Mouse (Mus musculus) cerebellum, postnatal 10 days (tissue): Measurements from ENCODE around the gene Mtmr4.

Source experiments
- DNase-seq, 2 experiments: peaks; one replicate each; pipeline ENCODE4 v3.0.0; 2021; ENCODE audit warnings: mixed read lengths in 2 of 2

The Mtmr4 gene

GRCm38 (mm10) chr11:87615952-87616351 is 24.0 kb downstream of the Mtmr4 start:
- no peak for DNase-seq

- no peak for DNase-seq
Measured at GRCm38 (mm10) chr11:87616790-87617474, 25.0 kb downstream of the Mtmr4 start, which contains the start of gene Hsf5. Gene Hsf5 (plus strand): TSS chr11:87617164.

DNA sequence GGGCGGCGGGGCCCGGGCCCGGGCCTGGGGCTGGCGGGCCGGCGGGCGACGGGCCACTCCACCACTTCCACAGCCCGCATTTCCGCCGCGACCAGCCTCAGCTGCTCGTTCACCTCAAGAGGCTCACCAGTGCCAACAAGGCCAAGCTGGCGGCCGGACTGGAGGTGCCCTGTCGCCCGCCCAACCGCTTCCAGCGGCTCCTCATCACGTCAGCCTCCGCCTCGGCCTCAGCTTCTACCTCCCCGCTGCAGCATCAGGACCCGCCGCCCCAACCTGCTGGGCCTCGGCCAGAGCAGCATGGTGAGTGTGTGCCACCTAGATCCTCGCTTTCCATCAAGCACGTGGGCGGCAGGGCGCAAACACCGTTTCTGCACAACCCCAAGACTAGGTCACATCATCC is 25.6 kb downstream of the Mtmr4 start:
- DNase-seq = no peak

DNA sequence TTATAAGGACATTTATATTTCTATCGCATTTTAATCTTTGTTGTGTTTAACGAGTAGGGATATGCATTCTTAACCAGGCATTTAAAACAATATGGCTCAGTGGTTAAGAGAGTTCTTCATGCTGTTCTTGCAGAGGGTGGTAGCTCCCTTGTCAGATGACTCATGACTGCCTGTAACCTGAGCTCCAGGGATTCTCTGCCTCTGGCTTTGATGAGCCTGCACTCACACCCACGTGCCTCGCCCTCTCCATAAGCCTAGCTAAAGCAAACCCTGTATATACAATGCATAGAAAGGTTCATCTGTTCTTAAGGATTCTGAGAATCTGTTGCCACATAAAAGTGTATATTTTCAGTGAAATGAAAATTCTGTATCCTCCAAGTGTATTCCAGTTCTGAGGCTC is 31.2 kb downstream of the Mtmr4 start:
- no peak for DNase-seq

DNA sequence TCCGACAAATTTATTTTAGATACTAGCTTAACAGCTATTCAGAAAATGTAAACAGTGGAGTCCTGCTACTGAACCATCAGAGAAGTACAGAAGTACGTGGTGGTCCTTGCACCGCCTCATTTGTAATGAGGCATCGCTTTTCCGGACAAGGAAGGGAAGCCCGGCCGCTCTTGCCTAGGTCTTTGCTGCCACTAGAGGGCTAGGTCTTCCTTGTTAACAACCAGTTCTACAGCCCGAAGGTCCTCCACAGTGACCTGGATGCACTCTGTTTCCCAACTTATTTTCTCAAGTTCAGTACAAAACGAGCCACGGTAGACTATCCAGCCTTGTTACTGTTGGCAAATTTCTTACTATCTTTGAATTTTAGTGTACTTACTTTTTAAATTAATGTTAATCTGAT is 37.9 kb downstream of the Mtmr4 start:
- DNase-seq = peak; percentile 71 to 75

DNA sequence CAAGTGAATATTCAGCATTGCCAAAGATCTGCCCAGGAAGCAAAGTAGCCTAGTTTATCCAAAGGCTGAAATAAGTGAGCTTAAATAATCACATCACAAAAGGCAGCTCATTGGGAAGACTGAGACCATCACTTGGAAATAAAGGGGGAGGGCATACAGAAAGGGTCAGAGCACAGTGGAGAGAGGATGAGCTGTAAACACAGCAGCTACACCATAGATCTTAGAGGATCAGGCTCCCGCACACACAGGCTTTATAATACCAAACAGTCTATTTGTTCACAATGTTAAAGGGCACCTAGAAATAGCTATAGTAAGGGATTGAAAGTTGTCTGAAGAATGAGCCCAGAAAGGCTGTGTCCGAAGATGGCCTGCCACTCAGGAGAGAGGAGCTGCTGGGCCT is 46.8 kb downstream of the Mtmr4 start:
- DNase-seq = no peak

DNA sequence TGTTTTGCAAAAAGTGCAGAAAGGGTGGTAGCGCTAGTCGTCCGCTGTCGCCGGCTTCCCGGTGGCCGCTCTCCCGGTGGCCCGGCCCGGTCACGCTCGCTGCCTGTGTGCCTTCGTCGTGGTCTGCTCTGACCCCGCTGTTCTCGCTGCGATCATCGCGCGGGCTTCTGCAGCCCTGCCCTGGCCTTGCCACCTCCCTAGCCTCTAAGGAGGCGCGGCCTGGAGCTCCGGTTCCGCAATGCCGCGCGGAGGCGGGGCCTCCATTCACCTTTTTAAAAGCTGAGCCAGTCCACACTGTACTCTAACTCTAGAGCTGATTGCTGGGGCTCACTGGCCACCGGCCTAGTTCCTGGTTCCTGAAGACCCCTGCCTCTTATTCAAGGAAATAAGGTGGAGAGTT is 47.2 kb downstream of the Mtmr4 start:
- DNase-seq = peak; percentile 55 to 59

GRCm38 (mm10) chr11:87642865-87643264 is 50.9 kb downstream of the Mtmr4 start:
- no peak for DNase-seq

DNA sequence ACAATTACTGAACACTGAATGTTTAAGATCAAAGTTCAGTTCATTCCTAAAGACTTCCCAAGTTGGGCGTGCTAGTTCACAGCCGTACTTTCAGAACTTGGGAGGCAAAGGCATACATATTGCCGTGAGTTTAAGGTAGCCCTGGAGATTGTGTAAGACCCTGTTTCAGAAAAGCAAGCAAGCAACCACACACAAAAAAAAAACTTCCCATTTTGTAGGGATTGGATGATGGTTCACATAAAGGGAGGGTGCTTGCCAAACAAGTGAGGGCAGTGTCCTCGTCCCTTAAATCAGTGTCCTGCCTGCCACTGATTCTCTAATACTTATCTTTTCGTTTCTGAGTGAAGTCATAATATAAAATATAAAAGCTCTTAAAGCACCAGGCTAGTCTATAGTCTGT is 62.7 kb downstream of the Mtmr4 start:
- DNase-seq = no peak

DNA sequence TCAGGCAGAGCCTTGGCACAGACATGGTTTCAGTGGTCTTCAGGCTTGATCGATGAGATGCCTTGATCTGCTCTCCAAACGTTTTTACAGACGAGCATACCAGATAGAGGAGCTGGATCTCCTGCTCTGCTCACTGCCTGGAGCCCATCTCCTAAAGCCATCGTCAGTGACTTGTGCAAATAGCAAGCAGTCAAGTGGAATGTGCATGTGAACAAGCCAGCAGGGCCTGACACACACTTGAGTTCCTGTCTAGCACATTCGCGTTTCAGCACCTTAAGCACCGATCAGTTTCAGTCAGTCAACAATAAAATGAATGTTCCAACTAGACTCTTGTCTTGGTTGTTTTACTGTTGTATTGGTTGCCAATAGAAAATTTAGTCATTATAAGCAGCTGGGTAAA is 67.3 kb downstream of the Mtmr4 start:
- no peak for DNase-seq

GRCm38 (mm10) chr11:87662407-87662806 is 70.4 kb downstream of the Mtmr4 start, which contains the start of gene Rnf43:
Gene Rnf43 (plus strand): TSS chr11:87662722.
- DNase-seq = peak; percentile 94 to 95

DNA sequence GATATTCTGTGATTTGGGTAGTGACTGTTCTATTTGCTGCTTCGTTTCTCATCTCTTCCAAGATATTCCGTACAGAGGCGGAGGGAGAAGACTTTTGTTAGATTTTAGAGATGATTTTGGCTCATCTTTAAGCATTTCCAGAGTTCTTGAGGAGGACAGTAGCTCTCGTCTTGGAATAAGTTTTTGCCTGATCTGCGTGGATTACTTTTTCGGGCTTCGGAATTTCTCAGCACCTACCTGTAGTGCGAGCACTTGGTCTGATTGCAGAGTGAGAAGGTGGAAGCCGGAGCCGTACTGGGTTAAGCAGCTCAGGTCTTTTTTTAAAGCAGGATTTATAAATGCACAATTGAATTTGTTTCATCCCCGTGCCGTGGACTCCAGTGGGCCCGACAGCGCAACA is 70.9 kb downstream of the Mtmr4 start:
- no peak for DNase-seq

DNA sequence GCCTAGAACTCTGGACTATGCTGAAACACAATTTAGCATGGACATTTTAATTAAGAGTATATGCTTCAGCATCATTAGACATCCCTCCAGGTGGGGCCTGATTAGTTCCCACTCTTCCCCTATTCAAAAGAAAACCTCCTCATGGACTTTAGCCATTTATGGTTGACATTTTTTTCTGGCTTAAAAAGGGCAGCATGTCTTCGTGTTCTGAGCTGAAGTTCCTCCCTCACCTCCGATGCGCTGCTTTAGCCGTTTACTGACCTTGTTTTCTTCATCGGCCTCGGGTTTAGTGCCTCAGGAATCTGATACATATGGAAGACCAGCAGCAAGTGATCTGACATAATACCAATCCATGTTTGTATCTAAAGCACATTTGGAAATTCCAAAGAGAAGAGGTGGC is 72.0 kb downstream of the Mtmr4 start:
- DNase-seq = no peak

- DNase-seq = peak in 1 of 2 experiments; percentile 20
Measured at GRCm38 (mm10) chr11:87664521-87664920, 72.6 kb downstream of the Mtmr4 start.

- peak; percentile 18 to 26 for DNase-seq
Measured at GRCm38 (mm10) chr11:87665224-87665623, 73.3 kb downstream of the Mtmr4 start.

DNA sequence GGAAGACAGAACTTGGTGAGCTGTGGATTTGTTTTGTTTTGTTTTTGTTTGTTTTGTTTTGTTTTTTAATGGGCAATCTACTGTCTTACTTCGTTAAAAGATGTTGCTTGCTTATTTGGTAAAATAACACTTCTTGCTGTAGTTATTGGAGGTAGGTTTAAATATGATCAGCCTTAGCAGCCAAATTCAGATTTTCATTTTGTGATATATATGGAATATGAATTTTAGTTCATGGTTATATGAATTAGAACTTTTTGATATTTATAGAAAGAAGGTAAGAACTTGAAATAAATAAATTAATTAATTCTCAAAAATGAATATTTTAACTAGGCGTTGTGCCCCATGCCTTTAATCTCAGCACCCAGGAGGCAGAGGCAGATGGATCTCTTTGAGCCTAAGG is 73.7 kb downstream of the Mtmr4 start:
- DNase-seq = no peak
